In genomic region chr2:71652261-71652801, GRCm38 (mm10) we compare ENCODE assay signal across 8 mouse cellular contexts.
DNase-seq lines count a peak whose midpoint lies in the region; ATAC-seq and TF ChIP-seq lines count a peak whose summit lies in the region.

No protein-coding gene starts in this region.

- peak overlapping the region; percentile 15; the same call in 1 of the 2 replicates for H3K4me2 ChIP-seq in embryonic facial prominence, embryonic 12.5 days (replicated peaks)
- no peak overlapping the region; the same call in 1 of the 2 replicates for H3K4me2 ChIP-seq in heart, postnatal 0 days (ENCODE audit: low read depth, low read length)
- no peak overlapping the region for H3K4me2 ChIP-seq in stomach, postnatal 0 days (replicated peaks; ENCODE audit: low read depth)

- H3K9me3 ChIP-seq in embryonic facial prominence, embryonic 12.5 days = no peaks in the 10 kb centered on the region
- no peaks in the 10 kb centered on the region for H3K9me3 ChIP-seq in heart, postnatal 0 days (replicated peaks; ENCODE audit: control insufficient read depth, low read length)
- H3K9me3 ChIP-seq in stomach, postnatal 0 days (ENCODE audit: control insufficient read depth, low read length) = no peaks in the 10 kb centered on the region

- H3K27me3 ChIP-seq in embryonic facial prominence, embryonic 12.5 days = no peaks in the 10 kb centered on the region
- no peaks in the 10 kb centered on the region for H3K27me3 ChIP-seq in heart, postnatal 0 days (ENCODE audit: control insufficient read depth, insufficient read depth, low read length)
- H3K27me3 ChIP-seq in stomach, postnatal 0 days (ENCODE audit: control insufficient read depth, insufficient read depth, low read length) = no peaks in the 10 kb centered on the region

- no peak for ATAC-seq in embryonic facial prominence, embryonic 12.5 days (ENCODE audit: insufficient number of reproducible peaks, insufficient read depth, low FRiP score, low TSS enrichment)
- no peak for ATAC-seq in heart, postnatal 0 days (ENCODE audit: insufficient read depth, low read depth)
- no peak for ATAC-seq in stomach, postnatal 0 days (ENCODE audit: low FRiP score, low TSS enrichment)

- peak; percentile 64 for DNase-seq in layer of hippocampus, adult 11-12 months (ENCODE audit: low spot score)
- DNase-seq in layer of hippocampus, adult 9-10 months (ENCODE audit: low spot score) = no peak
- no peak for DNase-seq in heart, postnatal 0 days (ENCODE audit: low spot score)
- peak; percentile 53 to 60 for DNase-seq in layer of hippocampus, postnatal 10 days (ENCODE audit: low spot score in 2 of 2)
- DNase-seq in lung, postnatal 4 days = peak; percentile 50 to 53
- DNase-seq in stomach, postnatal 0 days (ENCODE audit: low spot score) = no peak
- DNase-seq in ovary, postnatal 36 days (ENCODE audit: low spot score) = no peak

- H3K36me3 ChIP-seq in embryonic facial prominence, embryonic 12.5 days = no peaks in the 10 kb centered on the region
- H3K36me3 ChIP-seq in heart, postnatal 0 days (replicated peaks; ENCODE audit: control insufficient read depth, insufficient read depth, low read length) = no peaks in the 10 kb centered on the region
- H3K36me3 ChIP-seq in stomach, postnatal 0 days (ENCODE audit: control insufficient read depth, insufficient read depth, low read length) = no peaks in the 10 kb centered on the region

- TF ChIP-seq CTCF in heart, postnatal 0 days (IDR thresholded peaks at IDR 0.05; ENCODE audit: low read depth) = peak; percentile 62
- peak; percentile 61 for TF ChIP-seq CTCF in stomach, postnatal 0 days (IDR thresholded peaks at IDR 0.05; ENCODE audit: low read depth)

- peaks cover 23% of the 10 kb centered on the region for H3K4me1 ChIP-seq in embryonic facial prominence, embryonic 12.5 days
- H3K4me1 ChIP-seq in heart, postnatal 0 days (ENCODE audit: control insufficient read depth, insufficient read depth) = 0 out of 2 replicates have a peak, but pooled peaks cover 5% of the 10 kb centered on the region
- H3K4me1 ChIP-seq in stomach, postnatal 0 days (replicated peaks; ENCODE audit: control insufficient read depth, insufficient read depth) = 0 out of 2 replicates have a peak, but pooled peaks cover 5% of the 10 kb centered on the region

- TF ChIP-seq EP300 in heart, postnatal 0 days (IDR thresholded peaks at IDR 0.05; ENCODE audit: low read depth) = no peak
- TF ChIP-seq EP300 in stomach, postnatal 0 days (optimal IDR thresholded peaks at IDR 0.05) = no peak

- H3K4me3 ChIP-seq in embryonic facial prominence, embryonic 12.5 days = no peak overlapping the region
- H3K4me3 ChIP-seq in heart, postnatal 0 days (ENCODE audit: low read depth, low read length) = no peak overlapping the region
- no peak overlapping the region for H3K4me3 ChIP-seq in stomach, postnatal 0 days (ENCODE audit: low read depth, low read length)

- H3K27ac ChIP-seq in embryonic facial prominence, embryonic 12.5 days = 0 out of 2 replicates have a peak overlapping the region, but pooled peaks have one; percentile 23
- no peak overlapping the region for H3K27ac ChIP-seq in heart, postnatal 0 days (ENCODE audit: low read depth)
- 0 out of 2 replicates have a peak overlapping the region, but pooled peaks have one; percentile 36 for H3K27ac ChIP-seq in stomach, postnatal 0 days (replicated peaks)

- WGBS in embryonic facial prominence, embryonic 12.5 days = 8% methylated on average over 9 of the region's 9 CpGs
- WGBS in heart, postnatal 0 days = 17% methylated on average over 9 of the region's 9 CpGs
- 14% methylated on average over 9 of the region's 9 CpGs for WGBS in stomach, postnatal 0 days

- no peak overlapping the region for H3K9ac ChIP-seq in embryonic facial prominence, embryonic 12.5 days
- H3K9ac ChIP-seq in heart, postnatal 0 days (replicated peaks; ENCODE audit: low read depth, low read length) = no peak overlapping the region
- H3K9ac ChIP-seq in stomach, postnatal 0 days (ENCODE audit: low read length) = no peak overlapping the region

Comparison
In these comparisons a context has a peak if more than half of its experiments do, and no peak if none do; other contexts are left out.
1. DNase-seq: peak in layer of hippocampus, adult 11-12 months (single experiment), layer of hippocampus, postnatal 10 days (2 of 2) and lung, postnatal 4 days (2 of 2); none in layer of hippocampus, adult 9-10 months (single experiment), heart, postnatal 0 days (single experiment), stomach, postnatal 0 days (single experiment) and ovary, postnatal 36 days (single experiment).